Mouse (Mus musculus): ENCODE measurements around the gene Ap3d1. TPM values are rescaled to one million over a fixed set of nuclear protein-coding genes. Genes with fewer than 3 reads are reported as not detected.
A peak's percentile ranks its signal among the peaks of the same experiment; 100 is the strongest.

Gene Ap3d1
- polyA plus RNA-seq, 1 experiment from 2014 or later: 77.4 TPM

DNA sequence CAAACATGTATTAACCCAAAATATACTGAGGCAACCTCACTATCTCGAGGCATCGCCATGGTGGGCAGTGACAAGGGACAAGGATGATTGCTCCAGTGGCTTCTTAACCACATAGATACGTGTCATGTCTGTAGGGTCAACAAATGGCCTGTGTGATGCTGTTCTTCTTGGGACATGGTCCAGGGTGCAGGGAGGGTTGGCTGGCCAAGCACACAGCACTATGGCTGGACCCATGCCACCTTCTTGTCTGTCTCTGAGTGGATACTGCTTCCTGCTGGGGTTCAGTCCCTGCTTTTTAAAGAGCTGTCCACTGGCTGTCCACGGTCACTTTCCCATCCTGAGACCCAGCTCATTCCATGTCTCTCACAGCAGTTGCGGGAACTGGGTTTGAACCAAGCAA, 35.1 kb upstream of the Ap3d1 start:
- 92% methylated on average over 5 of the region's 5 CpGs for WGBS
- H3K4me3 ChIP-seq (ENCODE audit: low read depth, low read length): no peak overlapping the region
- H3K4me1 ChIP-seq (replicated peaks; ENCODE audit: control insufficient read depth, insufficient read depth, low read length): no peaks in the 10 kb centered on the region
- no peaks in the 10 kb centered on the region for H3K9me3 ChIP-seq (ENCODE audit: control insufficient read depth, low read length)
- no peak for ATAC-seq (replicated peaks; ENCODE audit: low FRiP score, low TSS enrichment, low read depth)
- no peak for DNase-seq (ENCODE audit: low spot score)
- no peak overlapping the region for H3K27ac ChIP-seq (ENCODE audit: low read depth)
- no peak overlapping the region for H3K9ac ChIP-seq (ENCODE audit: low read length)
- H3K4me2 ChIP-seq (ENCODE audit: low read length): no peak overlapping the region
- peaks cover 96% of the 10 kb centered on the region for H3K36me3 ChIP-seq (ENCODE audit: control insufficient read depth, insufficient read depth, low read length)
- no peaks in the 10 kb centered on the region for H3K27me3 ChIP-seq (replicated peaks; ENCODE audit: control insufficient read depth, insufficient read depth, low read length)

DNA sequence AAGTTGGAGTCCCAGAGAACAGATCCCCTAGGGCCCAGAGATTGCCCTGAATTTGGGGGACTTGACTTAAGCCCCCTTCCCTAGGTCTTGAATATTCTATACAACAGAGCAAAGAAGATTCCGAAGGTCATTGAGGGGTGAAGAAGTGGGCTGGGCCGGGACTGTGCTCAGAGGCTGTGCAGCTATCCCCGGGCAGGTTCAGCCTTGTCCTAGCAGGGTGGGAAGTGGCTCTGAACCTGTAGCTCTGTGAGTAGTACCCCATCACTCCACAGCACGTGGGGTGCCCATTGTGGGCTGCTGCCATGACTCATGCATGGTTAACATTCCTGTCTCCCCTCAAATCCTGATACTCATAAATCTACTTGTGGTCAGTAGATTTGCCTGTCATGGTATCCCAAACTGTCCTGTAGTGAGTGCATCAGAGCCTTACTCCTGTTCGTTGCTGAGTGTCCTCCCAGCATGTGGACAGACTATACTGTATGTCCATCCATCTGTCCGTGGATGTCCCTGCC, 34.4 kb upstream of the Ap3d1 start:
- no peaks in the 10 kb centered on the region for H3K4me1 ChIP-seq (replicated peaks; ENCODE audit: control insufficient read depth, insufficient read depth, low read length)
- DNase-seq (ENCODE audit: low spot score) (no peak), ATAC-seq (replicated peaks; ENCODE audit: low FRiP score, low TSS enrichment, low read depth) (no peak)
- no peak overlapping the region for H3K9ac ChIP-seq (ENCODE audit: low read length)
- 83% methylated on average over 6 of the region's 6 CpGs for WGBS
- H3K36me3 ChIP-seq (ENCODE audit: control insufficient read depth, insufficient read depth, low read length): peaks cover 96% of the 10 kb centered on the region
- H3K27ac ChIP-seq (ENCODE audit: low read depth): no peak overlapping the region
- no peak overlapping the region for H3K4me3 ChIP-seq (ENCODE audit: low read depth, low read length)
- no peaks in the 10 kb centered on the region for H3K9me3 ChIP-seq (ENCODE audit: control insufficient read depth, low read length)
- no peak overlapping the region for H3K4me2 ChIP-seq (ENCODE audit: low read length)
- no peaks in the 10 kb centered on the region for H3K27me3 ChIP-seq (replicated peaks; ENCODE audit: control insufficient read depth, insufficient read depth, low read length)

DNA sequence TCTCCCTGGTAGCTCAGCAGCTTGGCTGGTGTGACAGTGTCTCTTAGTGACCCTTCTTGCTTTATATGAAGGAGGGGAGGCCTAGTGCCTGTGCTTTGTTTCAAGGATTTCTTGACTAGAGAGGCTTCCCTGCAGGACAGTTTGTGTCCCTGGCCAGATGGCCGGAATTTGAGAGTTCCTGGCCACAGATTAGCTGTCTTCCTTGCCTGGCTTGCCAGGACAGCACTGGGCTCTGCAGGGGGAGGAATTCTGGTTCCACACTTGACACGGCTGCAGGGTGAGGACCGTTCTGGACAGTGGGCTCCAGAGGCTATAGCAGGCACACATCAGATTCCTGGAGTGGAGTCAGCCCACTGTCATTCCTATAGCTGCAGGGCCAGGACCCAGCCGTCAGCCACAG, 33.7 kb upstream of the Ap3d1 start:
- ATAC-seq (replicated peaks; ENCODE audit: low FRiP score, low TSS enrichment, low read depth) (no peak), DNase-seq (ENCODE audit: low spot score) (no peak)
- H3K36me3 ChIP-seq (ENCODE audit: control insufficient read depth, insufficient read depth, low read length): peaks cover 96% of the 10 kb centered on the region
- H3K27ac ChIP-seq (ENCODE audit: low read depth): no peak overlapping the region
- H3K4me2 ChIP-seq (ENCODE audit: low read length): no peak overlapping the region
- H3K9ac ChIP-seq (ENCODE audit: low read length): no peak overlapping the region
- no peaks in the 10 kb centered on the region for H3K4me1 ChIP-seq (replicated peaks; ENCODE audit: control insufficient read depth, insufficient read depth, low read length)
- H3K4me3 ChIP-seq (ENCODE audit: low read depth, low read length): no peak overlapping the region
- WGBS: 94% methylated on average over 4 of the region's 4 CpGs
- H3K27me3 ChIP-seq (replicated peaks; ENCODE audit: control insufficient read depth, insufficient read depth, low read length): no peaks in the 10 kb centered on the region
- no peaks in the 10 kb centered on the region for H3K9me3 ChIP-seq (ENCODE audit: control insufficient read depth, low read length)

DNA sequence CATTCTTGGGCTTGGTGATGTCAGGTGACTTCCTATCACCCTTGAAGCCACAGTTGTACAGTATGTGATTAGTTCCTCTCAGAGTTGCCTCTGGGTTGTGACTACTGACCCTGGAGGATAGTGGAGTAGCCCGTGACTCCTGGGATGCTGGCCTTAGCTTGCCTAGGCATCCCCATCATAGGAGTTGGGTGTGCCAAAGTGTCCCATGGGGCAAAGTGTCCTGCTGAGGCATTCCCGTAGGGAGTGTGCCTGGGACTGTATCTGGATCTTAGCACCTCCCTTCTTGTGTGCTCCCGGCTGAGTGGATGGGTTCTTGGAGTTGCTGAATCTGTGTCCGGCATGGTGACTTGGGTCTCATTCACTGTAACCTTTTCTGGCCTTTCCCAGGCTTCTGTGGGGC, 32.9 kb upstream of the Ap3d1 start:
- DNase-seq (ENCODE audit: low spot score): no peak
- H3K4me3 ChIP-seq (ENCODE audit: low read depth, low read length): no peak overlapping the region
- H3K9ac ChIP-seq (ENCODE audit: low read length): no peak overlapping the region
- H3K36me3 ChIP-seq (ENCODE audit: control insufficient read depth, insufficient read depth, low read length): peaks cover 96% of the 10 kb centered on the region
- H3K4me2 ChIP-seq (ENCODE audit: low read length): no peak overlapping the region
- no peaks in the 10 kb centered on the region for H3K27me3 ChIP-seq (replicated peaks; ENCODE audit: control insufficient read depth, insufficient read depth, low read length)
- H3K9me3 ChIP-seq (ENCODE audit: control insufficient read depth, low read length): no peaks in the 10 kb centered on the region
- no peak overlapping the region for H3K27ac ChIP-seq (ENCODE audit: low read depth)
- ATAC-seq (replicated peaks; ENCODE audit: low FRiP score, low TSS enrichment, low read depth): no peak
- 87% methylated on average over 4 of the region's 4 CpGs for WGBS
- no peaks in the 10 kb centered on the region for H3K4me1 ChIP-seq (replicated peaks; ENCODE audit: control insufficient read depth, insufficient read depth, low read length)

DNA sequence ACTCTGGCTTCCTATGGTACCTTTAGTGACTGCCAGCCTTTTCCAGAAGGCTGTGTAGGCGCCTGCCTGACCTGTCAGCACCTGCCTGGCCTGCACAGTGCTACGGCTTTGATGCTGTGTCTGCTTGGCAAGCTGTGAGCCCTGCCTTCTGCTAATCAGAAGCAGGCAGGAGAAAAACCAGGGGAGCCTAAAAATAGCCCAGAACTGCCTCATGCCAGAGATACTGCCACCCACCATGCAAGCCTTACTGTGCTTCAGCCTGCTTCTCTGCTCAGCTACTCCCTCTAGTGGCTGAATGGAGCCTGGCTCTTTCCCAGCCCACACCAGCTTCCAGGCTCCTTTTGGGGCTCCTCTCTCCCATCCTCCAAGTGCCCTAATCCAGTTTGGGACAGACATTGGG, 32.5 kb upstream of the Ap3d1 start:
- H3K4me1 ChIP-seq (replicated peaks; ENCODE audit: control insufficient read depth, insufficient read depth, low read length): no peaks in the 10 kb centered on the region
- WGBS: 40% methylated on average over 2 of the region's 2 CpGs
- ATAC-seq (replicated peaks; ENCODE audit: low FRiP score, low TSS enrichment, low read depth): peak; percentile 51
- no peaks in the 10 kb centered on the region for H3K9me3 ChIP-seq (ENCODE audit: control insufficient read depth, low read length)
- peak; percentile 85 for DNase-seq (ENCODE audit: low spot score)
- H3K4me2 ChIP-seq (ENCODE audit: low read length): no peak overlapping the region
- peaks cover 97% of the 10 kb centered on the region for H3K36me3 ChIP-seq (ENCODE audit: control insufficient read depth, insufficient read depth, low read length)
- H3K4me3 ChIP-seq (ENCODE audit: low read depth, low read length): no peak overlapping the region
- no peak overlapping the region for H3K9ac ChIP-seq (ENCODE audit: low read length)
- peak overlapping the region; percentile 55; the same call in 1 of the 2 replicates for H3K27ac ChIP-seq (ENCODE audit: low read depth)
- H3K27me3 ChIP-seq (replicated peaks; ENCODE audit: control insufficient read depth, insufficient read depth, low read length): no peaks in the 10 kb centered on the region

DNA sequence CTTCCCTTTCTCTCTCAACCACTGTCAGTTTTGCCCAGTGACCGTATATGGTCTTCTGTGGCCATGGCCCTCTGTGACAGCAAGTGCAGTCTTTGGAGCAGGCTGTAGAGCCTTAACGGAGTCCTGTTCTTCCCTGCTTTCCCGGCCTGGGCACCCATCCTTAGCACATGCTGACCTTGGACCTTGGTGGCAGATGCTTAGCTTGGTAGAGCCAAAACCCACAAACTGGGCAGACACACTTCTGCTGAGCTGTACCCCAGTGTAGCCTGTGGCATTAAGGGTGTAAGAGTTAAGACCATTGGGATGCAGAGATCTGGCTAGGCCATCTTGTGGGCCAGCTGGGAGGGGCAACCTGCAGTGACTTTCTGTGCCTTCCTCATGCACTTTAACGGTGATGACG, 31.8 kb upstream of the Ap3d1 start:
- H3K4me3 ChIP-seq (ENCODE audit: low read depth, low read length): no peak overlapping the region
- no peak overlapping the region for H3K4me2 ChIP-seq (ENCODE audit: low read length)
- H3K9me3 ChIP-seq (ENCODE audit: control insufficient read depth, low read length): no peaks in the 10 kb centered on the region
- no peaks in the 10 kb centered on the region for H3K27me3 ChIP-seq (replicated peaks; ENCODE audit: control insufficient read depth, insufficient read depth, low read length)
- DNase-seq (ENCODE audit: low spot score) (no peak), ATAC-seq (replicated peaks; ENCODE audit: low FRiP score, low TSS enrichment, low read depth) (no peak)
- no peaks in the 10 kb centered on the region for H3K4me1 ChIP-seq (replicated peaks; ENCODE audit: control insufficient read depth, insufficient read depth, low read length)
- 85% methylated on average over 5 of the region's 5 CpGs for WGBS
- peak overlapping the region; percentile 55; the same call in 1 of the 2 replicates for H3K27ac ChIP-seq (ENCODE audit: low read depth)
- no peak overlapping the region for H3K9ac ChIP-seq (ENCODE audit: low read length)
- peaks cover 95% of the 10 kb centered on the region for H3K36me3 ChIP-seq (ENCODE audit: control insufficient read depth, insufficient read depth, low read length)

DNA sequence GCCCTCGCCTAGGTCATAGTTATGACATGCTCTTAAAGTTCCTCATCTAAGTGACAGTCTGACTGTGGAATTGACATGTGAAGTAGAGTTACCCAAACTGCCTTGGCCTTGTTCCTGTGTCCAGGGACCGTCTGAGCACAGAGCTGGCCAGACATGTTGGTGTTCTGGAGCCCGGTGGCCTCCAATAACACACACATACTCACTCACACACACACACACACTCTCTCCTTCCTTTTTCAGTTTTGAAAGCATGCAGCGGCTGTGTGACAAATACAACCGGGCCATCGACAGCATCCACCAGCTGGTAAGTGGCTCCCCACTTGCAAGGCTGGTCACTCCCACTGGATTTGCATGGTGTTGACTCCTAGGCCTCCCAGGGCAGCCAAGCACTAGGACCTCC, 26.3 kb upstream of the Ap3d1 start:
- no peak for DNase-seq (ENCODE audit: low spot score)
- 87% methylated on average over 6 of the region's 6 CpGs for WGBS
- H3K4me1 ChIP-seq (replicated peaks; ENCODE audit: control insufficient read depth, insufficient read depth, low read length): no peaks in the 10 kb centered on the region
- no peak overlapping the region for H3K4me3 ChIP-seq (ENCODE audit: low read depth, low read length)
- H3K9ac ChIP-seq (ENCODE audit: low read length): no peak overlapping the region
- no peaks in the 10 kb centered on the region for H3K9me3 ChIP-seq (ENCODE audit: control insufficient read depth, low read length)
- no peaks in the 10 kb centered on the region for H3K27me3 ChIP-seq (replicated peaks; ENCODE audit: control insufficient read depth, insufficient read depth, low read length)
- H3K27ac ChIP-seq (ENCODE audit: low read depth): no peak overlapping the region
- ATAC-seq (replicated peaks; ENCODE audit: low FRiP score, low TSS enrichment, low read depth): no peak
- H3K4me2 ChIP-seq (ENCODE audit: low read length): no peak overlapping the region
- peaks cover 80% of the 10 kb centered on the region for H3K36me3 ChIP-seq (ENCODE audit: control insufficient read depth, insufficient read depth, low read length)

DNA sequence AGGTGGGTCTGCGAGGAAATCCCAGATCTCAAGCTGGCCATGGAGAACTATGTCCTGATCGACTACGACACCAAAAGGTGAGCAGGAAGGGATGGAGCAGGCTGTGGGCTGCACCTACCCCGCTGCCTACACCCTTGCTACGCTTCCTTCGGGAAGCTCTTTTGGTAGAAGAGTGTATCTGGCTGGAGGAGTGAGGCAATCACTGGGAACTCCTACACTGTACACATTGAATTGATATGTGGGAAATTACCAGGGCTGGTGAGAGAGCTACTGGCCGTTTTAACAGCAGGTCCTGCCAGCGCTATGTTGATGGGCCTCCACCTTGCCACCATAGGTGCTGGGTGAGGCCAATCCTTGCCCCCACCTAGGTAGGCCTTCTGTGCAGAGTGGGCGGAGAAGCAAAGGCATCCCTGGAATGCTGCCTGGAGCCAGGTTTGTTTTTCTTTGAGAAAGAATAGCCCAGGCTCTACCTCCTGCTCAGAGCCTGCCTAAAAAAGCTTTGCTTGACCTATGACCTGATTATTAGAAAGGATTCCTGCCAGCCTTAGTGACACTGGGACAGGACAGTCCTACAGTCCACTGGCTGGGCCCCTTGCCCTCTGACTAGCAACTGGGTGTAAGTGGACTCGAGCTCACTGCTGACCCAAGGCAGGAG, 24.2 kb upstream of the Ap3d1 start:
- Histone ChIP-seq H3K36me3 (ENCODE audit: control insufficient read depth, insufficient read depth, low read length) (peaks cover 63% of the 10 kb centered on the region), H3K4me3 (ENCODE audit: low read depth, low read length) (no peak overlapping the region), H3K4me2 (ENCODE audit: low read length) (no peak overlapping the region), H3K9me3 (ENCODE audit: control insufficient read depth, low read length) (no peaks in the 10 kb centered on the region), H3K4me1 (replicated peaks; ENCODE audit: control insufficient read depth, insufficient read depth, low read length) (0 out of 2 replicates have a peak, but pooled peaks cover 2% of the 10 kb centered on the region), H3K27ac (ENCODE audit: low read depth) (no peak overlapping the region), H3K9ac (ENCODE audit: low read length) (no peak overlapping the region), H3K27me3 (replicated peaks; ENCODE audit: control insufficient read depth, insufficient read depth, low read length) (no peaks in the 10 kb centered on the region)
- peak; percentile 51; the same call in 1 of the 2 replicates for ATAC-seq (replicated peaks; ENCODE audit: low FRiP score, low TSS enrichment, low read depth)
- WGBS: 65% methylated on average over 10 of the region's 10 CpGs
- no peak for DNase-seq (ENCODE audit: low spot score)

DNA sequence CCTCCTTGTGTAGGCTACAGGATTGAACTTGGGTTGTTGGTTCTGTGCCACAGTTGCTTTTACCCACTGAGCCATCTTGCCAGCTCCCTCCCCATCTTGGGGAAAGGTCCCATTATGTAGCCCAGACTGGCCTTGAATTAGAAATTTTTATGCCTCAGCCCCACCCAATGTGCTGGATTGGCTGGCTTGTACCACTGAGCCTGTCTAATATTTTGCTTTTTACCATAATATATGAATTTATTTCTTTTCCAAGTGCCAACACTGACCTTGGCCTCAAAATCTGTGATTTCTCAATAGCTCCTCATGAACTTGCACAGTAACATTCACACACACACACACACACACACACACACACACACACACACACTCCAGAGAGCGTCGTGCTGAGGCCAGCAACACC, 23.7 kb upstream of the Ap3d1 start:
- H3K9me3 ChIP-seq (ENCODE audit: control insufficient read depth, low read length): no peaks in the 10 kb centered on the region
- H3K4me3 ChIP-seq (ENCODE audit: low read depth, low read length): no peak overlapping the region
- no peak overlapping the region for H3K4me2 ChIP-seq (ENCODE audit: low read length)
- WGBS: 77% methylated on average over 2 of the region's 2 CpGs
- no peaks in the 10 kb centered on the region for H3K27me3 ChIP-seq (replicated peaks; ENCODE audit: control insufficient read depth, insufficient read depth, low read length)
- DNase-seq (ENCODE audit: low spot score) (no peak), ATAC-seq (replicated peaks; ENCODE audit: low FRiP score, low TSS enrichment, low read depth) (no peak)
- peaks cover 57% of the 10 kb centered on the region for H3K36me3 ChIP-seq (ENCODE audit: control insufficient read depth, insufficient read depth, low read length)
- H3K27ac ChIP-seq (ENCODE audit: low read depth): no peak overlapping the region
- no peak overlapping the region for H3K9ac ChIP-seq (ENCODE audit: low read length)
- 0 out of 2 replicates have a peak, but pooled peaks cover 7% of the 10 kb centered on the region for H3K4me1 ChIP-seq (replicated peaks; ENCODE audit: control insufficient read depth, insufficient read depth, low read length)
